Mouse (Mus musculus) forebrain, embryonic 16.5 days (tissue): ENCODE measurements around the gene Ap5s1. TPM values are rescaled to one million over a fixed set of nuclear protein-coding genes. Genes with fewer than 3 reads are reported as not detected.

Experiments
- ATAC-seq: fragments of 200-750 bp; cut with Nextera tagmentation; 2 replicates; pipeline ENCODE4 v1.8.0; 2017; ENCODE audit warnings: mild to moderate bottlenecking, moderate library complexity
- H3K27ac ChIP-seq: fragments of 300-500 bp; sonication (generic); 2 replicates; pipeline ENCODE4 v1.5.1; 2014; ENCODE audit warnings: low read length, control low read depth
- H3K27me3 ChIP-seq: fragments of 300-500 bp; sonication (generic); replicated peaks from 2 replicates; pipeline ENCODE4 v1.6.1; 2014; ENCODE audit warnings: low read length; ENCODE audit not compliant: control insufficient read depth, insufficient read depth
- H3K36me3 ChIP-seq: fragments of 300-500 bp; sonication (generic); 2 replicates; pipeline ENCODE4 v1.6.1; 2014; ENCODE audit not compliant: control insufficient read depth, insufficient read depth
- H3K4me1 ChIP-seq: fragments of 300-500 bp; sonication (generic); replicated peaks from 2 replicates; pipeline ENCODE4 v1.6.1; 2014; ENCODE audit warnings: low read length; ENCODE audit not compliant: control insufficient read depth, insufficient read depth
- H3K4me2 ChIP-seq: fragments of 300-500 bp; sonication (generic); 2 replicates; pipeline ENCODE4 v1.6.1; 2014; ENCODE audit warnings: mild to moderate bottlenecking, low read length, control low read depth
- H3K4me3 ChIP-seq: fragments of 300-500 bp; sonication (generic); replicated peaks from 2 replicates; pipeline ENCODE4 v1.5.1; 2014; ENCODE audit warnings: mild to moderate bottlenecking, low read length, control low read depth
- H3K9ac ChIP-seq: fragments of 300-500 bp; sonication (generic); replicated peaks from 2 replicates; pipeline ENCODE4 v1.6.1; 2014; ENCODE audit warnings: low read depth, low read length, control low read depth
- H3K9me3 ChIP-seq: fragments of 300-500 bp; sonication (generic); 2 replicates; pipeline ENCODE4 v1.6.1; 2016; ENCODE audit warnings: low read length; ENCODE audit not compliant: control insufficient read depth
- WGBS: fragments of 180-500 bp; shearing (Covaris S2); extraction: QIAGEN DNeasy Blood & Tissue Kit; methylation state at CpG from one replicate; pipeline ENCODE4 v1.1.7; 2014; 5-methylcytosine and 5-hydroxymethylcytosine counted together
- polyA plus RNA-seq: library from polyadenylated mRNA; unstranded; fragments of >200 nt; fragmentation: Nextera tagmentation; extraction: Ambion mirVana; gene quantifications from 2 replicates; pipeline ENCODE4 v1.2.1, GENCODE M21; 2015

Ap5s1 gene
- 37.8 and 40.5 TPM in 2 replicates for polyA plus RNA-seq

GRCm38 (mm10) chr2:131206778-131207177 lies at the start of gene Ap5s1:
Ap5s1 (plus strand) TSS chr2:131207078.
- no peaks in the 10 kb centered on the region for H3K27me3 ChIP-seq
- ATAC-seq, result no peak
- H3K4me3 ChIP-seq, result no peak within 1 kb of the TSS
- H3K36me3 ChIP-seq, result no peaks in the 10 kb centered on the region
- H3K9me3 ChIP-seq, result no peaks in the 10 kb centered on the region
- peaks cover 13% of the 10 kb centered on the region for H3K4me1 ChIP-seq
- H3K9ac ChIP-seq, result no peak within 1 kb of the TSS
- no peak within 1 kb of the TSS for H3K27ac ChIP-seq
- 81% methylated on average over 4 of the region's 4 CpGs for WGBS
- no peak within 1 kb of the TSS for H3K4me2 ChIP-seq

DNA sequence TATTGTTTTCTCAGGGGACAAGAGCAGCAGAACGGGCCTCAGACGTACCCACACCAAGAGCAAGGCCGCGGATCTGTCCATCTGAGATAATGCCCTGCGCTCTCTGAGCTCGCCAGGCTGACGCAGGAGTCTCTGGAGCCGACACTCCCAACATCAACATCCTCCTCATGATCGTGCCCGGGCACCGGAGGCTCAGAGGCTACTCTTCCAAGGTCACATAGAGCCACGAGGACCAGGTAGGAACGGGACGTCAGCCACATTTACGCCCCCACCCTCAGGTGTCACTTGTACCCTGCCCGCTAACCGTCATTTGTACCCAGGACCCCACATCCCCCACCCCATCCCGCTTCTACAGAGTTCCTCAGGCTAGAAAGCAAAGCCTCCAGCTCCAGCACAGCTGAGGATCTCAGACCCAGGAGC lies 47.4 kb upstream of the Ap5s1 start:
- Histone ChIP-seq H3K36me3 (no peaks in the 10 kb centered on the region), H3K9ac (peak overlapping the region; percentile 85), H3K4me3 (peak overlapping the region; percentile 95), H3K9me3 (no peaks in the 10 kb centered on the region), H3K27ac (peak overlapping the region; percentile 81), H3K4me1 (peaks cover 23% of the 10 kb centered on the region), H3K27me3 (no peaks in the 10 kb centered on the region), H3K4me2 (peak overlapping the region; percentile 64)
- peak; percentile 67 for ATAC-seq
- WGBS, result 1% methylated on average over 18 of the region's 18 CpGs

- no peaks in the 10 kb centered on the region for H3K9me3 ChIP-seq
- H3K4me3 ChIP-seq, result peak within 1 kb of the TSS; percentile 95
- peak; percentile 97 for ATAC-seq
- peak within 1 kb of the TSS; percentile 84 for H3K4me2 ChIP-seq
- H3K36me3 ChIP-seq, result no peaks in the 10 kb centered on the region
- no peaks in the 10 kb centered on the region for H3K27me3 ChIP-seq
- H3K27ac ChIP-seq, result peak within 1 kb of the TSS; percentile 96
- H3K9ac ChIP-seq, result peak within 1 kb of the TSS; percentile 85
- peaks cover 23% of the 10 kb centered on the region for H3K4me1 ChIP-seq
- WGBS, result under 1% methylated on average over 54 of the region's 54 CpGs
Observed at GRCm38 (mm10) chr2:131159938-131160581, 46.8 kb upstream of the Ap5s1 start, which contains the start of gene 1700037H04Rik. 1700037H04Rik (minus strand) TSS chr2:131160081.

- no peak for ATAC-seq
- Histone ChIP-seq H3K4me3 (peak overlapping the region; percentile 95), H3K4me1 (peaks cover 23% of the 10 kb centered on the region), H3K4me2 (peak overlapping the region; percentile 84), H3K27me3 (no peaks in the 10 kb centered on the region), H3K27ac (peak overlapping the region; percentile 96), H3K9ac (peak overlapping the region; percentile 63), H3K36me3 (no peaks in the 10 kb centered on the region), H3K9me3 (no peaks in the 10 kb centered on the region)
- under 1% methylated on average over 17 of the region's 17 CpGs for WGBS
Observed at GRCm38 (mm10) chr2:131160671-131161111, 46.2 kb upstream of the Ap5s1 start.

DNA sequence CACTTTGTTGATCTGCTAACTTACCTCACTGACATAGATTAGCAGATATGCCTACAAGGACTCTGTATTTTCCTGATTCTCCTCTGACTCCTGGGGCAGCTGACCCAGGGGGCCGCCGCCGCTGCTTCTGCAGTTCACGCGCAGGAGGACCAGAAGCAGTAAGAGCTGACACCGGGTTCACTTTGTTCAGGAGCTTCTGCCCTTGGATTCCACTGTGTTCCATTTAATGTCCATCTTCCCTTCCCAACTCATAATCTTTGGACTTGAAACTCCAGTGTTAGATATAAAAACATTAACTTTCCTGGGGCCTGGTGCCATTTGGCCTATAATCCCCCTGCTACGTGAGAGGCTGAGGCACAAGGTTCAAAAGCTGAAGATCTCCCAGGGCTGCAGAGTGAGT lies 43.0 kb upstream of the Ap5s1 start:
- H3K36me3 ChIP-seq, result no peaks in the 10 kb centered on the region
- H3K4me2 ChIP-seq, result no peak overlapping the region
- 77% methylated on average over 7 of the region's 7 CpGs for WGBS
- H3K9ac ChIP-seq, result no peak overlapping the region
- H3K27ac ChIP-seq, result no peak overlapping the region
- no peak for ATAC-seq
- H3K9me3 ChIP-seq, result no peaks in the 10 kb centered on the region
- H3K27me3 ChIP-seq, result no peaks in the 10 kb centered on the region
- no peak overlapping the region for H3K4me3 ChIP-seq
- H3K4me1 ChIP-seq, result peaks cover 9% of the 10 kb centered on the region

GRCm38 (mm10) chr2:131166172-131166571 lies 40.7 kb upstream of the Ap5s1 start:
- no peak overlapping the region for H3K27ac ChIP-seq
- H3K4me1 ChIP-seq, result peaks cover 3% of the 10 kb centered on the region; the same call in 1 of the 2 replicates
- no peak for ATAC-seq
- no peaks in the 10 kb centered on the region for H3K9me3 ChIP-seq
- H3K4me2 ChIP-seq, result no peak overlapping the region
- no peak overlapping the region for H3K9ac ChIP-seq
- no peaks in the 10 kb centered on the region for H3K36me3 ChIP-seq
- WGBS, result 88% methylated on average over 2 of the region's 2 CpGs
- H3K4me3 ChIP-seq, result no peak overlapping the region
- H3K27me3 ChIP-seq, result 0 out of 2 replicates have a peak, but pooled peaks cover 3% of the 10 kb centered on the region

DNA sequence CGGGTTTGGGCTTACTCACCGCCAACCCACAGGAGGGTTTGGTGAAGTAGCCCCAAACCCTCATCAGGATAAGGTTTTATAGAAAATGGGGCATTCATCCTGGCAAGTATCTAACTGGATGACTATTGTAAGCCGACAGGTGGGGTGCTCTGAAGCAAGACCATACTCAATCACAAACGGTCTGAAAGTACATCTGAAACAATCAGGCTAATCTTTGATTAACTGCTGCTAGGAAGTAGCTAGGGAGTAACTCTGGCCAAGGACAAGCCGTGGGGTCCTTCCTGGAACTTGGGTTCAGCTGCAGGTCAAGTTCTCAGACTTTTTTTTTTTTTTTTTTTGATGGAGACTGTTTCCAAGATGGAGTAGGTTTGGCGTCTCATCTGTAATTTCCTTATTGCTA lies 38.9 kb upstream of the Ap5s1 start:
- WGBS, result 86% methylated on average over 6 of the region's 6 CpGs

DNA sequence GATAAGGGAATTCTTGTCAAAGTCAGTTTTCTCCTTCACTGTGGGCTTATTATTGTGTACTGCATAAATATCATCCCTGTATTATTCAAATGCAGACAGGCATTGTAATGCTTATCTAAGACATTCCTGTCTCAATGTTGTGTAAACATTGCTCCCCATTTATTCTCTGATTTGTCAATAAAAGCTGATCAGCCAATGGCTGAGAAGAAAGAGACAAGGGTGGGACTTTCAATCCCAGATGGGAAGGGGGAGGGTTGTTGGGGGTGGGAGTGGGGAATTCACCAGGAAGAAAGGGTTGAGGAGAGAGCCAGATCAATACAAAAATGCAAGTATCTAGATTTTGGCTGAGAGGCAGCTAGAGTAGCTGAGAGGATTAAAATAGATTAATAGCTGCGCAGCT lies 38.0 kb upstream of the Ap5s1 start:
- peak; percentile 32; the same call in 1 of the 2 replicates for ATAC-seq
- Histone ChIP-seq H3K4me1 (peaks cover 4% of the 10 kb centered on the region), H3K27me3 (peaks cover 14% of the 10 kb centered on the region), H3K9ac (no peak overlapping the region), H3K9me3 (no peaks in the 10 kb centered on the region), H3K4me3 (no peak overlapping the region), H3K4me2 (no peak overlapping the region), H3K27ac (no peak overlapping the region), H3K36me3 (0 out of 2 replicates have a peak, but pooled peaks cover 2% of the 10 kb centered on the region)
- WGBS, result 59% methylated on average over 1 of the region's 1 CpGs

More for the DNA sequence above, 38.9 kb upstream of the Ap5s1 start:
- H3K27ac ChIP-seq, result no peak overlapping the region
- ATAC-seq, result no peak
- H3K27me3 ChIP-seq, result peaks cover 14% of the 10 kb centered on the region
- no peak overlapping the region for H3K4me3 ChIP-seq
- 0 out of 2 replicates have a peak, but pooled peaks cover 2% of the 10 kb centered on the region for H3K36me3 ChIP-seq
- H3K9ac ChIP-seq, result no peak overlapping the region
- H3K4me2 ChIP-seq, result no peak overlapping the region
- H3K9me3 ChIP-seq, result no peaks in the 10 kb centered on the region
- peaks cover 3% of the 10 kb centered on the region; the same call in 1 of the 2 replicates for H3K4me1 ChIP-seq

- Histone ChIP-seq H3K9me3 (no peaks in the 10 kb centered on the region), H3K27me3 (peaks cover 14% of the 10 kb centered on the region), H3K27ac (no peak overlapping the region), H3K36me3 (0 out of 2 replicates have a peak, but pooled peaks cover 2% of the 10 kb centered on the region), H3K4me3 (no peak overlapping the region), H3K4me1 (peaks cover 11% of the 10 kb centered on the region), H3K4me2 (no peak overlapping the region), H3K9ac (no peak overlapping the region)
- ATAC-seq, result no peak
- WGBS, result 21% methylated on average over 9 of the region's 9 CpGs
Observed at GRCm38 (mm10) chr2:131170936-131171335, 35.9 kb upstream of the Ap5s1 start.
